Mouse (Mus musculus): ENCODE results near the gene Erp29. TPM values are rescaled to one million over a fixed set of nuclear protein-coding genes. Genes with fewer than 3 reads are reported as not detected.

Erp29 gene
- polyA plus RNA-seq, 1 experiment from 2014 or later, result 165 TPM

- no peaks in the 10 kb centered on the region for H3K27me3 ChIP-seq
- H3K9me3 ChIP-seq, result peaks cover 3% of the 10 kb centered on the region; the same call in 1 of the 2 replicates
- 3% methylated on average over 31 of the region's 47 CpGs for WGBS
- H3K4me3 ChIP-seq, result peak overlapping the region; percentile 68
- H3K27ac ChIP-seq, result peak overlapping the region; percentile 85
- H3K36me3 ChIP-seq, result peaks cover 33% of the 10 kb centered on the region
- peak; percentile 69 for ATAC-seq (ENCODE audit: low FRiP score)
- H3K4me1 ChIP-seq (replicated peaks), result peaks cover 34% of the 10 kb centered on the region
- peak overlapping the region; percentile 64 for H3K4me2 ChIP-seq
- peak overlapping the region; percentile 82 for H3K9ac ChIP-seq
Observed at GRCm38 (mm10) chr5:121384757-121385460, 67.4 kb downstream of the Erp29 start.

DNA sequence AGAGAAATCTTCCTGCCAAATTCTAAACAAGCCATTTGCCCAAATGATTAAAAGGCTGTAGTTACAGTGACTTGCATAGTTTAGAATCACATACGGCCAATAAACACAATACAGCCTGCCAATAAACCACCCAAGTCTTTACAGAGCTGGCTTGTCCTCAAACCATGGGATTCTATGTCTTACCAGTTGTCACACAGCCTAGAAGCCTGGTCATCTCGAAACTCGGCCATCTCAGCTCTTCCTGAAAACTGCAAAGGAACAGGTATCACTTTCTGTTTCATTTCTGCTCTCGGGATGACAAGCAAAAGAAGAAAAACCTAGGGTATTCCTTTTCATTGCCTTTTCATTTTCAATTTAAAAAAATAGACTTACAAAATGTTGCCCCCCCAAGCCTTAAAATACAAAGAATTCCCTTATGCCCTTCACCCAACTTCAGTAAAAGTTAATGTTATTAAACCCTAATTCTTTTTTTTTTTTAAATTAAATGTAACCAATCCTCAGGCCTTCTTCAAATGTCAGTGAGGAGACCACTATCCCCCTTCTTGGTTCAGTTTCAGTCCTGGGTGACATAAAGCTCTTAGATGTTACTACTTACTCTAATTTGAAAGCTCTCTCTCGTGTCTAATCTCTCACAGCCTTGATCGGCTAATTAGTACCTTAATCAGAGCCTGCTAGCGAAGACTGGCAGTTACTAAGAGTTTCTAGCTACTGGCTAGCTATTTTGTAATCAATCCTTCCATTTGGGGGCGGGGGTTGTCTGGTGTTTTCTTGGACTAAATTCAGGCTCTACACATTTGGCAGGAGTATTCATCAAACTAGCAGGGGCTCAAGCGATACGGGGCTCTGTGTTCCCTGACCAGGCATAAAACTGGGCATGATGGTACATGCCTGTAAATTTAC is 68.2 kb downstream of the Erp29 start:
- H3K4me2 ChIP-seq, result peak overlapping the region; percentile 64
- H3K4me3 ChIP-seq, result peak overlapping the region; percentile 68
- peak overlapping the region; percentile 85; the same call in 1 of the 2 replicates for H3K27ac ChIP-seq
- peaks cover 34% of the 10 kb centered on the region for H3K4me1 ChIP-seq (replicated peaks)
- no peaks in the 10 kb centered on the region for H3K27me3 ChIP-seq
- H3K9me3 ChIP-seq, result peaks cover 3% of the 10 kb centered on the region; the same call in 1 of the 2 replicates
- H3K9ac ChIP-seq, result peak overlapping the region; percentile 82
- WGBS, result 57% methylated on average over 10 of the region's 10 CpGs
- H3K36me3 ChIP-seq, result peaks cover 41% of the 10 kb centered on the region
- ATAC-seq (ENCODE audit: low FRiP score), result no peak

DNA sequence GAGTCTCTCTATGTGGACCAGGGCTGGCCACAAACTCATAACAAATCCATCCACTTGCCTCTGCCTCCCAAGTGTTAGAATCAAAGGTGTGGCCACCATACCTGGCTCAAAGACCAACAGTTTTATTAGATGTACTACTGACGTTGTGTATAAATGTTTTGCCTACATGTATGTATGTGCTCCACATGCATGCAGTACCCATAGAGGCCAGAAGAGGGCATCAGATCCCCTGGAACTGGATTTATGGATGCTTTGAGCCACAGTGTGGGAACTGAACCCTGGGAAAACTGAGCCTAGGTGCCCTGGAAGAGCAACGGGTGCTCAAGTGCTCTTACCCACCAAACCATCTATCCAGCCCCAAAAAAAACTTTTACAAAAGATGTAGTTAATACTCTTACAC is 71.6 kb downstream of the Erp29 start:
- Histone ChIP-seq H3K27me3 (no peaks in the 10 kb centered on the region), H3K4me2 (no peak overlapping the region), H3K27ac (no peak overlapping the region), H3K9me3 (peaks cover 3% of the 10 kb centered on the region; the same call in 1 of the 2 replicates), H3K4me3 (no peak overlapping the region), H3K9ac (no peak overlapping the region), H3K36me3 (peaks cover 72% of the 10 kb centered on the region), H3K4me1 (replicated peaks) (peaks cover 26% of the 10 kb centered on the region)
- 98% methylated on average over 2 of the region's 2 CpGs for WGBS
- no peak for ATAC-seq (ENCODE audit: low FRiP score)

DNA sequence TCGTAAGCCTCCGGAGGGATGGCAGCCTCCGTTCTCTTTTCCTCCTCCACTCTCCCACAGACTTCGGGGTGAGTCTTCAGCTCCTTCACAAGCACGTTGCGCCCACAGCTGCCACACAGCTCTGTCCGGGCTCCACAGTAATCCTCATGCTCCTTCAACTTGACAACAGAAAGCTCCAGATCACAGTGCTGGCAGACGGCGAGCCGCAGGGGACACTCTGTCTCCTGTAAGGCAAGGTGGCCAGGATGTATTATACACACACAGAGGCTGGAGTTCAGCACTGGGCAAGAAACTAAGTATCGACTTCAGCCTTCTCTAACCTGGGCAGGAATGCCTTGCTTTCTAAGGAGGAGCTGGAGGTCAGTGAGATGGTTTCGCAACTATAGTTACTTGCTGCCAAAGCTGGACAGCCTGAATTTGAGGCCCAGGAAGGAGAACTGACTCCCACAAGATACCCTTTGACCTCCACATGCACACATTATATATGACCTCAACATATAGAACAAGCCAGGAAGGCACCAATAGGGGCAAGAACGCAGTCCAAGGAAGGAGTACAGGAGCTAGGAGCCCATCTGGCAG is 73.5 kb downstream of the Erp29 start:
- Histone ChIP-seq H3K4me1 (replicated peaks) (peaks cover 17% of the 10 kb centered on the region), H3K9me3 (peaks cover 3% of the 10 kb centered on the region; the same call in 1 of the 2 replicates), H3K4me3 (no peak overlapping the region), H3K9ac (no peak overlapping the region), H3K36me3 (peaks cover 88% of the 10 kb centered on the region), H3K4me2 (no peak overlapping the region), H3K27me3 (no peaks in the 10 kb centered on the region), H3K27ac (no peak overlapping the region)
- ATAC-seq (ENCODE audit: low FRiP score), result no peak
- WGBS, result 96% methylated on average over 13 of the region's 13 CpGs

Other genes with a start within 250 kb of the Erp29 start
- gene Rpl6, start 248.0 kb downstream of the Erp29 start, polyA plus RNA-seq (2015; fragmentation: Nextera tagmentation; extraction: Ambion mirVana), result 427 and 429 TPM in 2 replicates
- gene Hectd4, start 232.3 kb downstream of the Erp29 start, polyA plus RNA-seq (2015; fragmentation: Nextera tagmentation; extraction: Ambion mirVana), result 15.0 and 17.2 TPM in 2 replicates
- gene Trafd1, start 66.9 kb downstream of the Erp29 start, polyA plus RNA-seq (2015; fragmentation: Nextera tagmentation; extraction: Ambion mirVana), result 139 and 145 TPM in 2 replicates
- 47.7 and 51.8 TPM in 2 replicates for gene Naa25, start 54.6 kb downstream of the Erp29 start, polyA plus RNA-seq (2015; fragmentation: Nextera tagmentation; extraction: Ambion mirVana)
- gene Tmem116, start 613 bp downstream of the Erp29 start, polyA plus RNA-seq (2015; fragmentation: Nextera tagmentation; extraction: Ambion mirVana), result 1.9 and 2.2 TPM in 2 replicates
- gene Adam1b, start 50.9 kb upstream of the Erp29 start, polyA plus RNA-seq (2015; fragmentation: Nextera tagmentation; extraction: Ambion mirVana), result 0.13 TPM in 1 of 2 replicates, not detected in the other
- 3.9 TPM in 2 replicates for gene Adam1a, start 93.0 kb upstream of the Erp29 start, polyA plus RNA-seq (2015; fragmentation: Nextera tagmentation; extraction: Ambion mirVana)
- not detected in 2 replicates for gene Gm42878, start 93.0 kb upstream of the Erp29 start, polyA plus RNA-seq (2015; fragmentation: Nextera tagmentation; extraction: Ambion mirVana)
- 55.0 and 59.7 TPM in 2 replicates for gene Mapkapk5, start 93.4 kb upstream of the Erp29 start, polyA plus RNA-seq (2015; fragmentation: Nextera tagmentation; extraction: Ambion mirVana)
- gene Aldh2, start 141.3 kb upstream of the Erp29 start, polyA plus RNA-seq (2015; fragmentation: Nextera tagmentation; extraction: Ambion mirVana), result 104 and 109 TPM in 2 replicates
- 1.7 and 1.8 TPM in 2 replicates for gene Acad12, start 166.4 kb upstream of the Erp29 start, polyA plus RNA-seq (2015; fragmentation: Nextera tagmentation; extraction: Ambion mirVana)
- gene Acad10, start 208.0 kb upstream of the Erp29 start, polyA plus RNA-seq (2015; fragmentation: Nextera tagmentation; extraction: Ambion mirVana), result 1.7 and 1.9 TPM in 2 replicates
- gene Brap, start 208.1 kb upstream of the Erp29 start, polyA plus RNA-seq (2015; fragmentation: Nextera tagmentation; extraction: Ambion mirVana), result 44.3 and 44.5 TPM in 2 replicates

All from hindbrain, embryonic 13.5 days (tissue).